Mouse (Mus musculus): ENCODE data around the gene Rexo1. TPM values are rescaled to one million over a fixed set of nuclear protein-coding genes. Genes with fewer than 3 reads are reported as not detected.

Gene Rexo1
- polyA plus RNA-seq, 1 experiment from 2014 or later, result 17.7 TPM

DNA sequence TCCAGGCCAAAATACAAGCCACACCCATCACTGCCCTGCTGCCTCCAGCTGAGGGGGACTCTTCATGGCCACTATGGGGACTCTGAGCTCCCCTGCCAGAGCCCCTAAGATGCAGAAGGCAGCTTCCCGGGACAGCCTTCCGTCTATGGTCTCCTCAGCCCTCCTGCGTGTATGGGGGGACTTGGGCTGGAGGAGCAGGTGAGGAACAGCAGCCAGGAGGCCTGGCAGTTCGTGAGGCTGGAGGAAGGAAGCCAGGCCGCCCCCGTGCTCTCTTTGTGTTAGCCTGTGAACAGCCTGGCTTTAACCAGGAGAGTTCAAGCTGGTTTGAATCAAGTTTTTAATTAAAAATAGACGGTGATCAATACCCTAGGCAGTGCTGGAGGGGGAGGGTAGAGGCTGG, 59.1 kb downstream of the Rexo1 start:
- H3K9ac ChIP-seq, result no peak overlapping the region
- no peaks in the 10 kb centered on the region for H3K36me3 ChIP-seq
- H3K9me3 ChIP-seq, result no peaks in the 10 kb centered on the region
- 2% methylated on average over 7 of the region's 7 CpGs for WGBS
- ATAC-seq (ENCODE audit: extremely low read depth, insufficient number of reproducible peaks, low FRiP score, low TSS enrichment), result no peak
- H3K27ac ChIP-seq (replicated peaks), result no peak overlapping the region
- no peak overlapping the region for H3K4me2 ChIP-seq
- peaks cover 9% of the 10 kb centered on the region for H3K4me1 ChIP-seq
- H3K4me3 ChIP-seq, result no peak overlapping the region
- peaks cover 94% of the 10 kb centered on the region for H3K27me3 ChIP-seq (replicated peaks)

- Histone ChIP-seq H3K36me3 (no peaks in the 10 kb centered on the region), H3K9me3 (no peaks in the 10 kb centered on the region), H3K4me1 (peaks cover 23% of the 10 kb centered on the region), H3K4me2 (peak overlapping the region; percentile 85), H3K4me3 (peak overlapping the region; percentile 50), H3K27ac (replicated peaks) (no peak overlapping the region), H3K27me3 (replicated peaks) (peaks cover 100% of the 10 kb centered on the region), H3K9ac (no peak overlapping the region)
- WGBS, result under 1% methylated on average over 20 of the region's 20 CpGs
- no peak for ATAC-seq (ENCODE audit: extremely low read depth, insufficient number of reproducible peaks, low FRiP score, low TSS enrichment)
Observed at GRCm38 (mm10) chr10:80496421-80496820, 64.9 kb downstream of the Rexo1 start.

- Histone ChIP-seq H3K9me3 (no peaks in the 10 kb centered on the region), H3K9ac (peak overlapping the region; percentile 76; the same call in 1 of the 2 replicates), H3K4me3 (peak overlapping the region; percentile 50), H3K27ac (replicated peaks) (no peak overlapping the region), H3K27me3 (replicated peaks) (peaks cover 100% of the 10 kb centered on the region), H3K4me1 (peaks cover 27% of the 10 kb centered on the region), H3K4me2 (peak overlapping the region; percentile 85), H3K36me3 (no peaks in the 10 kb centered on the region)
- ATAC-seq (ENCODE audit: extremely low read depth, insufficient number of reproducible peaks, low FRiP score, low TSS enrichment), result no peak
- WGBS, result under 1% methylated on average over 34 of the region's 35 CpGs
Observed at GRCm38 (mm10) chr10:80495901-80496300, 65.5 kb downstream of the Rexo1 start.

DNA sequence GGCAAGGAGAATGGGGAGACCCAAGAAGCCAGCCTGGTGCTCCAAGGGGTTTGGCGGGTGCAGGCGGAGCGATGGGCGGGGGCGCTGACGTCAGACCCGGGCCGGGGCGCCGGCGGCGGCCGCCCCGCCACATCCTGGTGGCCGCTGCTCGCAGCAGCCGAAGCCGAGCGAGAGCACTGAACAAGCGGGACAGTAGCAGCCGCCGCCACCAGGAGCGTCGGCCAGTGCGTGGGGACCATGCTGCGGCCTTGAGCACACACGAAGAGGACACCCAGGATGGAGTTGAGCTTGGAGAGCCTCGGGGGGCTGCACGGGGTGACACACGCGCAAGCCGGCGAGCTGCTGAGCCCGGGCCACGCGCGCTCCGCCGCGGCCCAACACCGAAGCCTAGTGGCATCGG, 66.6 kb downstream of the Rexo1 start, which contains the start of gene Onecut3:
Gene Onecut3 (plus strand): TSS at position 104 of the 400 bp plus-strand sequence.
- no peaks in the 10 kb centered on the region for H3K9me3 ChIP-seq
- peak within 1 kb of the TSS; percentile 76 for H3K9ac ChIP-seq
- WGBS, result 1% methylated on average over 42 of the region's 42 CpGs
- H3K4me3 ChIP-seq, result peak within 1 kb of the TSS; percentile 50
- H3K4me2 ChIP-seq, result peak within 1 kb of the TSS; percentile 85
- H3K4me1 ChIP-seq, result peaks cover 33% of the 10 kb centered on the region
- H3K27ac ChIP-seq (replicated peaks), result no peak within 1 kb of the TSS
- H3K27me3 ChIP-seq (replicated peaks), result peaks cover 100% of the 10 kb centered on the region
- no peaks in the 10 kb centered on the region for H3K36me3 ChIP-seq
- ATAC-seq (ENCODE audit: extremely low read depth, insufficient number of reproducible peaks, low FRiP score, low TSS enrichment), result no peak

Small RNAs within 50 kb of the gene (microRNA-seq; reads per million reads assigned to microRNA genes)
- not detected for gene Mir6912

Other genes with a start within 250 kb of the Rexo1 start
- 36.0 and 36.6 TPM in 2 replicates for gene 2310011J03Rik, start 241.0 kb downstream of the Rexo1 start, polyA plus RNA-seq (2015; fragmentation: Nextera tagmentation; extraction: Ambion mirVana)
- gene Pcsk4, start 232.1 kb downstream of the Rexo1 start, polyA plus RNA-seq (2015; fragmentation: Nextera tagmentation; extraction: Ambion mirVana), result 1.8 and 2.1 TPM in 2 replicates
- gene Reep6, start 231.6 kb downstream of the Rexo1 start, polyA plus RNA-seq (2015; fragmentation: Nextera tagmentation; extraction: Ambion mirVana), result 2.6 and 4.4 TPM in 2 replicates
- 6.5 and 8.3 TPM in 2 replicates for gene Adamtsl5, start 213.1 kb downstream of the Rexo1 start, polyA plus RNA-seq (2015; fragmentation: Nextera tagmentation; extraction: Ambion mirVana)
- not detected in 2 replicates for gene Plk5, start 205.1 kb downstream of the Rexo1 start, polyA plus RNA-seq (2015; fragmentation: Nextera tagmentation; extraction: Ambion mirVana)
- 3.8 and 4.5 TPM in 2 replicates for gene Mex3d, start 173.9 kb downstream of the Rexo1 start, polyA plus RNA-seq (2015; fragmentation: Nextera tagmentation; extraction: Ambion mirVana)
- 170 and 182 TPM in 2 replicates for gene Mbd3, start 162.0 kb downstream of the Rexo1 start, polyA plus RNA-seq (2015; fragmentation: Nextera tagmentation; extraction: Ambion mirVana)
- 1,246 and 1,505 TPM in 2 replicates for gene Uqcr11, start 154.7 kb downstream of the Rexo1 start, polyA plus RNA-seq (2015; fragmentation: Nextera tagmentation; extraction: Ambion mirVana)
- gene Tcf3, start 127.9 kb downstream of the Rexo1 start, polyA plus RNA-seq (2015; fragmentation: Nextera tagmentation; extraction: Ambion mirVana), result 55.9 and 57.6 TPM in 2 replicates
- not detected in 2 replicates for gene Onecut3, start 66.7 kb downstream of the Rexo1 start, polyA plus RNA-seq (2015; fragmentation: Nextera tagmentation; extraction: Ambion mirVana)
- 0.11 and 0.13 TPM in 2 replicates for gene Atp8b3, start 22.4 kb downstream of the Rexo1 start, polyA plus RNA-seq (2015; fragmentation: Nextera tagmentation; extraction: Ambion mirVana)
- 5.1 and 6.2 TPM in 2 replicates for gene Klf16, start 15.8 kb upstream of the Rexo1 start, polyA plus RNA-seq (2015; fragmentation: Nextera tagmentation; extraction: Ambion mirVana)
- gene Abhd17a, start 28.8 kb upstream of the Rexo1 start, polyA plus RNA-seq (2015; fragmentation: Nextera tagmentation; extraction: Ambion mirVana), result 81.7 and 85.1 TPM in 2 replicates
- gene Scamp4, start 41.3 kb upstream of the Rexo1 start, polyA plus RNA-seq (2015; fragmentation: Nextera tagmentation; extraction: Ambion mirVana), result 65.9 and 70.4 TPM in 2 replicates
- 4.4 and 5.6 TPM in 2 replicates for gene Adat3, start 41.3 kb upstream of the Rexo1 start, polyA plus RNA-seq (2015; fragmentation: Nextera tagmentation; extraction: Ambion mirVana)
- 1.5 and 1.7 TPM in 2 replicates for gene Gm49322, start 44.5 kb upstream of the Rexo1 start, polyA plus RNA-seq (2015; fragmentation: Nextera tagmentation; extraction: Ambion mirVana)
- 87.5 and 89.0 TPM in 2 replicates for gene Csnk1g2, start 61.3 kb upstream of the Rexo1 start, polyA plus RNA-seq (2015; fragmentation: Nextera tagmentation; extraction: Ambion mirVana)
- gene Btbd2, start 95.5 kb upstream of the Rexo1 start, polyA plus RNA-seq (2015; fragmentation: Nextera tagmentation; extraction: Ambion mirVana), result 50.9 and 53.7 TPM in 2 replicates
- gene Mknk2, start 116.6 kb upstream of the Rexo1 start, polyA plus RNA-seq (2015; fragmentation: Nextera tagmentation; extraction: Ambion mirVana), result 78.2 and 78.7 TPM in 2 replicates
- gene Mob3a, start 140.4 kb upstream of the Rexo1 start, polyA plus RNA-seq (2015; fragmentation: Nextera tagmentation; extraction: Ambion mirVana), result 26.0 and 27.2 TPM in 2 replicates
- 12.7 and 13.5 TPM in 2 replicates for gene Izumo4, start 140.6 kb upstream of the Rexo1 start, polyA plus RNA-seq (2015; fragmentation: Nextera tagmentation; extraction: Ambion mirVana)
- gene Ap3d1, start 180.7 kb upstream of the Rexo1 start, polyA plus RNA-seq (2015; fragmentation: Nextera tagmentation; extraction: Ambion mirVana), result 44.0 and 46.4 TPM in 2 replicates
- gene Dot1l, start 193.6 kb upstream of the Rexo1 start, polyA plus RNA-seq (2015; fragmentation: Nextera tagmentation; extraction: Ambion mirVana), result 17.9 and 19.1 TPM in 2 replicates
- 46.3 and 53.4 TPM in 2 replicates for gene Sf3a2, start 236.6 kb upstream of the Rexo1 start, polyA plus RNA-seq (2015; fragmentation: Nextera tagmentation; extraction: Ambion mirVana)
- 79.6 and 86.5 TPM in 2 replicates for gene Plekhj1, start 237.1 kb upstream of the Rexo1 start, polyA plus RNA-seq (2015; fragmentation: Nextera tagmentation; extraction: Ambion mirVana)
- 0.11 TPM in 1 of 2 replicates, not detected in the other for gene Amh, start 243.7 kb upstream of the Rexo1 start, polyA plus RNA-seq (2015; fragmentation: Nextera tagmentation; extraction: Ambion mirVana)